Mouse (Mus musculus) left cerebral cortex, postnatal 36 days (tissue): ENCODE data around the gene Adam22. TPM values are rescaled to one million over a fixed set of nuclear protein-coding genes. Genes with fewer than 3 reads are reported as not detected.
"Not testable (repeated sequence)": the region's sequence is repeated elsewhere in the genome, so short reads cannot be mapped to it uniquely, and the experiment has no call there.

ENCODE experiments used
- DNase-seq, 2 experiments: peaks; one replicate each; pipeline ENCODE4 v3.0.0; 2021 to 2022; ENCODE audit warnings: low spot score in 2 of 2, mixed read lengths in 1 of 2
- intact Hi-C: fragments of 180-260 bp; cut with DNase I; formaldehyde crosslinking; loops from one replicate; pipeline ENCODE4 v1.15.1; 2025
- microRNA-seq: library from miRNA; unstranded; fragments of <30 nt; microRNA quantifications from one replicate; pipeline ENCODE4 v1.2.0, GENCODE M21; 2022
- total RNA-seq, 2 experiments: library from RNA; stranded (reverse); gene quantifications; 2 replicates each; pipeline ENCODE4 v1.2.3; 2021

The Adam22 gene
- total RNA-seq, 2 experiments from 2014 or later, result 200 to 222 TPM

DNA sequence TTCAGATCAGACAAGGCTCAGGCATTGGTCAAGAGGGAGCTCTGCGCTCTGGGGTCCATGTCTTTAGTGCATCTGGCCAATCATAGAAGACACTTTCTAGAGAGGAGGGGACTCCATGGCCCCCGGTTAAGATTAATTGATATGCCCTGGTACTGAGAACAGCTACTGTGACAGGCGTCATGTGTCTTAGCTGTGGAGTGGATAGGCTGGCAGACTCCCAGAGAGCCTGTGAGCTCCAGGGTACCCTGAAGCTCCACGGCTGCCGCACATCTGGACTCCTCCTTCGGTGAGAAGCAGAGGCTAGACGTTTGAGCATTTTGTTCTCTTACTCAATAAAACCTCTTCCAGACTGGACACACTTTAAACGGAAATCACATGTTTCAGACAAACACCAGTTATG, 290.5 kb downstream of the Adam22 start:
- intact Hi-C loops, result no loop called here
- DNase-seq, result no peak

DNA sequence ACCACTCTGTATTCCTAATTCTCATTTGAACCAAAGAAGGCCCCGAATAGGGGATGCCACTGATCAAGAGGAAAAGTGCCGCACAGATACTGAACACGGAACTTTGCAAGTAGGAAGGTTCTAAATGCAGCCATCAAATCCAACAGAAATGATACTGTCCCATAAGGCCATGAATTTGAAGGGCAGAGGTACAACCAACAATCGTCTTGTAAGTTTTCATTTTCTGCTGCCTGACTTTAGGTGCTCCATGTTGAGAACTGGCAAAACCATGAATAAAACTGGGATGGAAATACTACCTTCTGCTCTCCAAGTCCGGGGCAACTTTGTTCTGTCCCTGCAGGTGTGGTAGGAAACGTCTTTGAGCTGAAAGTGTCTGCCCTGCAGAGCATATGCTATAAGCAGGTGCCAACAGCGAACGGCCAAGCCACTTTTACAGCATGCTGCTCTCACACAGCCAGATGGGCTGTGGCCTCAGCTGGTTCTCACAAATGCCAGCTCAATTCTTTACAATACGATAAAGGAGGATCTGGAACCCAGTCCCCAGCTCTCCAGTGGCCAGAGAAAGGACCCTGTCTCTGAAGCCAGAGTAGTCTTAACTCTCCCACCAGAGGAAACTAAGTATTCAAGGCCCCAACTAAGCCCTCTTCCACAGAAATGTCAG, 293.9 kb downstream of the Adam22 start:
- DNase-seq, result no peak
- intact Hi-C loops, result no loop called here

DNA sequence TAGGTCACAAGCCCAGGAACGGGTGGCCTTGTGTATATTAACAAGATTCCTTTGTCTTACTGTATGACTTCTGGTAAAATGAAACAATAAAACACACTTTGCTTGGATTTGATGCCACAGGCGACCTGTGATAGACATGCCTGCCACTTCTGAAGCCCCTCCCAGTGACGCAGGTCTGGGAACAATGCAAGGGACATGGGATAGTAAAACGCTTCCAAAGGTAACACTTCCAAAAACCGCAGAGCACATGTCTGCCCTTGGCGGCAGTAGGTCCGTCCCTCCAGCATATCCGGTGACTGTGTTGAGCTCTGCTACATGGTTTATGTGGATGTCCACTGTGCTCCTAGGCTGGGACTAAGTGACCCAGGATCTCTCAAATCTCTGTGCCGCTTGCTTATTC, 294.6 kb downstream of the Adam22 start:
- intact Hi-C loops, result no loop called here

DNA sequence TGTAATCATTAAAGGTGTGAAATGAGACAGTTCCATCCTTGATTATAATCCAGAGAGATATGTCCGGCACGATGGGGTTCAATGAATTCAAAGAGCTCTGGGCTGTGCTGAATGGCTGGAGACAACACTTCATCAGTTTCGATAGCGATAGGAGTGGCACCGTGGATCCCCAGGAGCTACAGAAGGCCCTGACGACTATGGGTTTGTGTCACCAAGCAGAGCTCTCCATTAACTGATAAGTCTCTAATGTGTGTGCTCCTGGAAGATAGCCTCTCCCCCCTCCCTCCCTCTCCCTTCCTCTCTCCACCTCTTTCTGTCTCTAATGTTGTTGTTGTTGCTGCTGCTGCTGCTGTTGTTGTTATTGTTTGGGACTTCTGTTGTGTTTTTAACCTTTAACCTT, 304.8 kb downstream of the Adam22 start:
- no peak for DNase-seq
- intact Hi-C loops, result no loop called here

More for the DNA sequence above, 294.6 kb downstream of the Adam22 start:
- DNase-seq, result no peak

DNA sequence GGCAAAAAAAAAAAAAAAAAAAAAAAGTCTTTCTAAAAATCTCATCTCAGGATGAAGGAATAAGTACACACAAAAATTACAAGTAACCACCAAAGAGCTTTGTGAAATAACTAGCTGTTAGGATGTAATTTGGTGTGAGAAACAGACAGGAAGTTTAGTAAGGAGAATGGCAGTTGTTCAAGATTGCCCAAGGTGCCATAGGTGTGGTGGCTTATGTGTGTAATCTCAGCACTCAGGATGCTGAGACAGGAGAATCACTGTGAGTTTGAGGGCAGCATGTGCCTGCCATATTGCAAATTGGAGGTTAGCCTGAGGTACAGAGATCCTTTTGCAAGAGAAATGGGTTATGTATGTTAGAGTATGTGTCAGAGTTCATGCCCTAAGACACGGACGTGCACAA, 305.5 kb downstream of the Adam22 start:
- no peak for DNase-seq
- intact Hi-C loops, result no loop called here

DNA sequence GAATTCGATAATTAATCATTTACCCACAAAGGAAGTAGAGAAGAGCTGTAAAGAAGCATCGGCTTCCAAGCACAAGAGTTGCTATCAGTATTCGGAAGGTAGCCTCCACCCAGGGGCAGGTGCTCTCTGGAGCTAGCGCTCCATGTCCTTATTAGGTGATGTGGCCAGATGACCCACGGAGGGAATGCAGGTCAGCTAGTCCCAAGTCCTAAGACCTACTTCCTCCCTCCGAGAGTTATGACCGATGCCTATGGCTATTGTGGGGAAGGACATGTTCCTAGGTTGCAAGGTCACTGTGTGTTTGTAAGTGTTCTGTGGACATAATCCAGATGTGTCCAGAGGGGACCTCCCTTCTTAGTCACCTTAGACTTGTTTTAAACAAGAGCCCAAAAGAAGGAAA, 309.9 kb downstream of the Adam22 start:
- intact Hi-C loops, result no loop called here
- no peak for DNase-seq

DNA sequence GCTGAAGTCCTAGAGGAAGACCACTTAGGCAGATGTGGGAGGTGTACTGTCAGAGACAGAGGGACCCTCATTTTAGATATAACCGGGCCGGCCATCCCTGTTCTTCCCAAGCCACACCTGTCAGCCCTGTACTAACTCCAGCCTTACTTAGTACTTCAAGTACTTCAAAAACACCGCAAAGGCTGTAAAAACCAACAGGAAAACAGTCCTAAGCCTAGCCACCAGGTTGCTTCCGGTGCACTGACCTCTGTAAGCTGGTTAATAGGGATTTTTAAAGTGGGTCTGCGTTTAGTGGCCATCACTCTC, 311.0 kb downstream of the Adam22 start:
- intact Hi-C loops, result no loop called here
- no peak for DNase-seq

DNA sequence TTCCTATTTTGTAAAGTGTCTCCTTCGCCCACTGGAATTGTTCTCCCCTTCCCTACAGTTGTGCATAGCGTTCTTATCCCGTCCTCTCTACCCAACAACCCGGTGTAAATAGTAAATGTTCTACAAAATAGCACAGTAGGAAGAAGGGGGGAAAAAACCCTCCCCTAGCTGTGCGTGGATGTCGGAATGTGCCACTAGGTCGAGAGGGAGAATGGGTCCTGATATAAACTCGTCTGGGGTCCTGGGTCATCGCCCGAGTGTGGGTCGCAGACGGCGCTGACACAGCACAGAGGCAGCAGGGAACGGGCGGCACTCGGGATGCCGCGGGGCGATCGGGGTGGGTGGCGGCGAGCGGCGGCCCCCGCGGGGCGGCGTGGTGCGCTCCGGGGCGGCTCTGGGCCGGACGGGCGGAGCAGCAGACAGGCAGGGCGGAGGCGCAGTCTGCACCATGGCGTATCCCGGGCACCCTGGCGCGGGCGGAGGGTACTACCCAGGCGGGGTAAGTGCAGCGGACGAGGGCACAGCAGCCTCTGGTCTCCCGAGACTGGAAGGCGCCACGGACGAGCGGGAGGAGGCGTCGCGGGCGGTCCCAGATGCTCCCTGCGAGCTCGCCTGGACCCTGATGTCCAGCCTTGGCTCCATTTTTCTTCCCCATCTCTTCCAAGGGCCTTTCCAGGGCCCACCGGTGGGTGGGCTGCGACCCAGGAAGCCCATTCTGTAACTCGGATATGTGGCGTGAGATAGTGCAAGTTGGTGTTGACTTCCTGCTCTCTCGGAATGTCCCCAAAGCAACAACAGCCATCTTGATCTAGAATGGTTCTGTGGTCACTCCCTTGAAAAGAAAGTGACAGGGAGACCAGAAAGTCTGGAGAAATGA, 311.6 kb downstream of the Adam22 start:
- intact Hi-C loops, result no loop called here

DNA sequence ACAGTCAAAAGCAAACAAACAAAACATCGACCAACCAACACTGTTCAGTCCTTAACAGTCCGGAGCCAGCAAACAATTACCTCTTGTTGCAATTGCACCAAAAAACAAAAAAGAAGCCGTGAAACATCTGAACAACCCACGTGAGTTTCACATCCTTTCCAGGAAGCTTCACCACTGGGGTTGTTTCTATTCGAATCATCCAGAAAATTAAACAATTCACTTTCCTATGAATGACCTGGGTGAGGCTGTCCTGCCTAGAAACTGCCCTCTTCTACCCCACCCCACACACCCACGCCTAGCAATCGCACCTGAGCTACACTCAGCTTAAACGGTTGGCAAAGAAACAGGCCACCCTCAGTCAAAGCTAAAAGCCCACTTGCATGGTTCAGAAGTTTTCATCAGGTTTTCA, 312.2 kb downstream of the Adam22 start:
- intact Hi-C loops, result no loop called here

More for the DNA sequence above, 311.6 kb downstream of the Adam22 start:
- peak; percentile 85 to 86 for DNase-seq

DNA sequence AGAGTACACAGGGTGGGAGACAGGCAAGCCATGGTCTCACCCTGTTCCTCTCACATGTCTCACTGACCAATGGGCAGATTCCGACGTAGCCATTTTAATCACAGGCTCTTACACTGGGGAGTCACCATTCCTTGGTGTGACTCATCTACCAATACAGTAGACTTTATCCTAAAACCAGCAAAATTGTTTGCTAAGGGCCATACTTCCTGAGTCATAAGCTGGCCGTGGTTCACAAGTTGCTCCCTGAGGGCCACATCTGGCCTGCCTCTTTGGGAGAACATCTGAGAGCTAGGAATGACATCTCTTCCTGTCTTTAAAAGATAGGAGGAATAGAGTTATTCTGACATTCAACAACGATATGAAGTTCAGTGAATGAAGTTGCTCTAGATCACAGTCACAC, 314.1 kb downstream of the Adam22 start:
- intact Hi-C loops, result no loop called here
- DNase-seq, result no peak

More for the DNA sequence above, 312.2 kb downstream of the Adam22 start:
- DNase-seq, result no peak

DNA sequence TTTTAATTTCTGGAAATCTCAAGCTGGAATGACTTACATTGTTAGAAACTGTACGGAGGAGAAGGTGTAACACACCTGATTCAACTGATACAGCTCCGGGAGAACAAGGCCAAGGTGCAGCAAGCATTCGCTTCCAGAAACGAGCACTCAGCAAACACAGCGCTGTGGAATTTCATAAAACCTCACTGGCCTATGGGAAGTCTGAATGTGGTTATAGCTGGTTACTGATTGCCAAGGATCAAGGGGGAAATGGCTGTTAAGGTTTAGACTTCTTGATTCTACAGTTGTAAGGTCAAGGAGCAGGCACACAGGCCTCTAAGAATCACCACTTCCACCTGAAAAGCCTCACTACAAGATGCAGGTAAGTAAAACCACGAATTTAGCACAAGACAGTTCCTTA, 322.1 kb downstream of the Adam22 start, which contains the start of gene Sri:
TSS of gene Sri (plus strand) at position 224 of the 400 bp plus-strand sequence.
- no peak for DNase-seq
- intact Hi-C loops, result no loop called here

DNA sequence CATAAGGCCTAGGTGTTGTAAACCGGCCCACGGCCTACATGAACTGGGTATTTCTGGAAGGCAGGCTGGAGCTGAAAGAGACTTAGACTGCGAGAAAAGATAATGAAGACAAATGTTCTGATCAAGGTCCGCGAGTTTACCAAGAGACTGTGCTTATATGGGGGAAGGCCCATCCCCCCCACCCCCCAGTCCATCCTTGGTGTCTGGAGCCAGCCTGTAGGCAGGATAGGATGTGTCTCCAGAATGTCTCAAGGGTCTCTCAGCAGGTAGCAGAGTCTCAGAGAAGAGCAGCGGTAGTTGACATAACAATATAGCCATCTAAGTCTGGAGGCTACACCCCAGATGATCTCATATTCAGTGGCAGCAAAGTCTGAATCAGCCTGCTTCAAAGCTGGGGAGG, 333.4 kb downstream of the Adam22 start:
- intact Hi-C loops, DNase-seq: not testable (repeated sequence)

Small RNAs within 50 kb of the gene (microRNA-seq; reads per million reads assigned to microRNA genes)
- gene Gm24196, result not detected

Other genes starting within 250 kb of the Adam22 start
- 1 to 10 TPM; 2.9 to 3.5 TPM for gene Dbf4, start 54.6 kb upstream of the Adam22 start, total RNA-seq
- 10 to 100 TPM; 10.1 to 15.3 TPM for gene Slc25a40, start 54.7 kb upstream of the Adam22 start, total RNA-seq